Mouse (Mus musculus): ENCODE measurements around the gene Dcst1. TPM values are rescaled to one million over a fixed set of nuclear protein-coding genes. Genes with fewer than 3 reads are reported as not detected.

Dcst1 gene
- total RNA-seq, 2 experiments from 2014 or later = 0.28 TPM; not detected in 1

- no peak for TF ChIP-seq CTCF (IDR thresholded peaks at IDR 0.05)
- Histone ChIP-seq H3K4me3 (peak overlapping the region; percentile 49), H3K27ac (peak overlapping the region; percentile 85)
- intact Hi-C loops (cut with DNase I) = loop anchor here (2.0 kb wide), 1 partner anchor 16 kb away; the partner anchor contains the start of gene Flad1
- DNase-seq (ENCODE audit: extremely low spot score in 1 of 2, low spot score in 2 of 2) = peak in 1 of 2 experiments; percentile 57
Observed at GRCm38 (mm10) chr3:89394894-89395256, 29.8 kb upstream of the Dcst1 start.

- intact Hi-C loops (cut with DNase I) = loop anchor here (2.0 kb wide), 1 partner anchor 17 kb away; the partner anchor contains the start of gene Flad1
- peak; percentile 8 for TF ChIP-seq CTCF (IDR thresholded peaks at IDR 0.05)
- Histone ChIP-seq H3K27ac (peak within 1 kb of the TSS; percentile 85), H3K4me3 (peak within 1 kb of the TSS; percentile 49)
- DNase-seq (ENCODE audit: extremely low spot score in 1 of 2, low spot score in 2 of 2) = peak; percentile 57 to 59
Observed at GRCm38 (mm10) chr3:89394006-89394893, 29.2 kb upstream of the Dcst1 start, which contains the start of gene Zbtb7b. Zbtb7b (minus strand) TSS chr3:89394776.

GRCm38 (mm10) chr3:89393605-89394004 lies 28.6 kb upstream of the Dcst1 start:
- intact Hi-C loops (cut with DNase I) = loop anchor here (2.0 kb wide), 1 partner anchor 17 kb away; the partner anchor contains the start of gene Flad1

GRCm38 (mm10) chr3:89392871-89393311 lies 27.8 kb upstream of the Dcst1 start:
- no peak for TF ChIP-seq CTCF (IDR thresholded peaks at IDR 0.05)
- Histone ChIP-seq H3K27ac (peak overlapping the region; percentile 89), H3K4me3 (peak overlapping the region; percentile 64)
- intact Hi-C loops (cut with DNase I) = no loop called here
- no peak for DNase-seq (ENCODE audit: extremely low spot score in 1 of 2, low spot score in 2 of 2)

More at GRCm38 (mm10) chr3:89393605-89394004, 28.6 kb upstream of the Dcst1 start:
- peak overlapping the region; percentile 85 for H3K27ac ChIP-seq
- no peak for TF ChIP-seq CTCF (IDR thresholded peaks at IDR 0.05)
- H3K4me3 ChIP-seq = peak overlapping the region; percentile 49
- peak; percentile 93 to 94 for DNase-seq (ENCODE audit: extremely low spot score in 1 of 2, low spot score in 2 of 2)

GRCm38 (mm10) chr3:89391663-89392511 lies 26.8 kb upstream of the Dcst1 start:
- intact Hi-C loops (cut with DNase I) = no loop called here
- Histone ChIP-seq H3K4me3 (peak overlapping the region; percentile 64), H3K27ac (peak overlapping the region; percentile 89)
- DNase-seq (ENCODE audit: extremely low spot score in 1 of 2, low spot score in 2 of 2) = no peak
- no peak for TF ChIP-seq CTCF (IDR thresholded peaks at IDR 0.05)

- intact Hi-C loops (cut with DNase I) = no loop called here
- H3K27ac ChIP-seq = peak overlapping the region; percentile 89
- H3K4me3 ChIP-seq = peak overlapping the region; percentile 64
- no peak for TF ChIP-seq CTCF (IDR thresholded peaks at IDR 0.05)
- DNase-seq (ENCODE audit: extremely low spot score in 1 of 2, low spot score in 2 of 2) = no peak
Observed at GRCm38 (mm10) chr3:89390699-89391662, 25.9 kb upstream of the Dcst1 start.

GRCm38 (mm10) chr3:89390111-89390515 lies 25.1 kb upstream of the Dcst1 start:
- intact Hi-C loops (cut with DNase I) = no loop called here
- Histone ChIP-seq H3K27ac (peak overlapping the region; percentile 89), H3K4me3 (no peak overlapping the region)
- no peak for DNase-seq (ENCODE audit: extremely low spot score in 1 of 2, low spot score in 2 of 2)
- TF ChIP-seq CTCF (IDR thresholded peaks at IDR 0.05) = no peak

GRCm38 (mm10) chr3:89388901-89389740 lies 24.1 kb upstream of the Dcst1 start:
- no peak overlapping the region for H3K4me3 ChIP-seq
- DNase-seq (ENCODE audit: extremely low spot score in 1 of 2, low spot score in 2 of 2) = no peak
- intact Hi-C loops (cut with DNase I) = no loop called here
- no peak; the same call in 1 of the 2 replicates for TF ChIP-seq CTCF (IDR thresholded peaks at IDR 0.05)
- H3K27ac ChIP-seq = peak overlapping the region; percentile 89; the same call in 1 of the 2 replicates

- TF ChIP-seq CTCF (IDR thresholded peaks at IDR 0.05) = no peak
- intact Hi-C loops (cut with DNase I) = no loop called here
- no peak overlapping the region for H3K4me3 ChIP-seq
- peak overlapping the region; percentile 40; the same call in 1 of the 2 replicates for H3K27ac ChIP-seq
- DNase-seq (ENCODE audit: extremely low spot score in 1 of 2, low spot score in 2 of 2) = peak in 1 of 2 experiments; percentile 54
Observed at GRCm38 (mm10) chr3:89388134-89388881, 23.3 kb upstream of the Dcst1 start.

Data from left cerebral cortex, adult 2 months (tissue).